Mouse (Mus musculus): Measurements from ENCODE around the gene Tuba1b.
"Not testable (repeated sequence)": the region's sequence is repeated elsewhere in the genome, so short reads cannot be mapped to it uniquely, and the experiment has no call there.

Tuba1b gene

GRCm38 (mm10) chr15:98954425-98955253 lies 20.3 kb upstream of the Tuba1b start:
- DNase-seq (ENCODE audit: low read depth, low spot score), result no peak

- peak; percentile 95 for DNase-seq (ENCODE audit: low read depth, low spot score)
These were observed 19.3 kb upstream of the Tuba1b start, which contains the start of the genes Gm49450 and Tuba1a for GRCm38 (mm10) chr15:98953401-98954356. Gene Gm49450 (minus strand): TSS chr15:98953551. Gene Tuba1a (minus strand): TSS chr15:98953703.

- DNase-seq (ENCODE audit: low read depth, low spot score), result no peak
These were observed 18.5 kb upstream of the Tuba1b start for GRCm38 (mm10) chr15:98952751-98953400.

DNA sequence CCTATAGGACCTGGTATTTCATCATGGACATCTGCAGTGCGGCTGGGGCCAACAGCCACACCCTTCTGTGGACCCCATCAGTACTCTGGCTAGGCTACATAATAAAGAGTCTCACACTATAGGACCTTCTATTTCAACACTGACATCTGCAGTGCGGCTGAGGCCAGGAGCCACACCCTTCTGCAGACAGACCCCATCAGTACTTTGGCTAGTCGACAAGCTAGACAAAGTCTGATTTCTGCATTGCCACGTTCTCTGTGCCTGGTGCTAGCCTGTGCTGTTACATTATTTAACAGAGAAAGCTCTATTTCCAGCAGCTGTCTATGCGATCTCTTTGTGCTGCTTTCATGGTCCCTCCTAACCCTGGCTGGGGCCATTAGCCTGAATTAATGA lies 17.7 kb upstream of the Tuba1b start:
- DNase-seq (ENCODE audit: low read depth, low spot score), result no peak

DNA sequence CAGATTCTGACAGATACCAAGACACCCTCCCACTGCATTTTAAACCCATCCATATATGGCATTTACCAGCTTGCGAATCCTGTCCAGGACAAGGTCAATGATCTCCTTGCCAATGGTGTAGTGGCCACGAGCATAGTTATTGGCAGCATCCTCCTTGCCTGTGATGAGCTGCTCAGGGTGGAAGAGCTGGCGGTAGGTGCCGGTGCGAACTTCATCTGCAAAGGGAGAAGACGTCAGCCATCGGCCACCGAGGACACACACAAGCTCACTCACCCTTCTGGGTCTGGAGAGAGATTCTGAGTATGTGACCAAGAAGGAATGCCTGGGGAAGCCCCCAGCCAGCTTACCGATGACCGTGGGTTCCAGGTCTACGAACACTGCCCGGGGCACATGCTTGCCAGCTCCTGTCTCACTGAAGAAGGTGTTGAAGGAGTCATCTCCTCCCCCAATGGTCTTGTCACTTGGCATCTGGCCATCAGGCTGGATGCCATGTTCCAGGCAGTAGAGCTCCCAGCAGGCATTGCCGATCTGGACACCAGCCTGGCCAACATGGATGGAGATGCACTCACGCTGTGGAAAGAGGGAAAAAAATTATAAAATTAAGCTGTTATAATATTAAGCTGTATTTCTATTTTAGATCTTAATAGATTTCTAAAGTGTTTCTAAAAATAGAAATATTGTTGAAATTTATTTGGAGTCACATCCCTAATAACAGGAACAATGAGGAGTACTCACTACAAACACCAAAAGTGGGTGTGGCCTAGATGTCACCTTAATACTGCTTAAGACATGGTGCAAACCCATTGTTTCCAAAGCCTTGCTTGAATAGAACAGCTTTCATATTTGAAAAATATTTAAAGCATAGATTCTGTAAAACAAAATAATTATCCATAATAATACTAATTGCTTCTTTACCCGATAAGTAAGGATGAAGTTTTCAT lies 17.0 kb upstream of the Tuba1b start:
- not testable (repeated sequence) for DNase-seq (ENCODE audit: low read depth, low spot score)

DNA sequence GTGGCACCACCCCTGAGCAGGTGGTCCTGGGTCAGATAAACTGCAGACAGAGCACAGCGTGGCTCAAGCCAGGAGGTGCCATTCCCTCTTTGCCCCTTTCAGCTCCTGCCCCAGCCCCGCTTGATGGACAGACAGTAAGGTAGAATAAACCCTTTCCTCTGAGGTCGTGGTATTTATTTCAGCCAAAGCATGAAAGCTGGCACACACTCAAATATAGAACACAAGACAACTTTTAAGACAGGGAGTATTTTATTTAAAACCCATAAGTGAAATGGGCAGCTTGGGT lies 15.2 kb upstream of the Tuba1b start:
- DNase-seq (ENCODE audit: low read depth, low spot score), result no peak

DNA sequence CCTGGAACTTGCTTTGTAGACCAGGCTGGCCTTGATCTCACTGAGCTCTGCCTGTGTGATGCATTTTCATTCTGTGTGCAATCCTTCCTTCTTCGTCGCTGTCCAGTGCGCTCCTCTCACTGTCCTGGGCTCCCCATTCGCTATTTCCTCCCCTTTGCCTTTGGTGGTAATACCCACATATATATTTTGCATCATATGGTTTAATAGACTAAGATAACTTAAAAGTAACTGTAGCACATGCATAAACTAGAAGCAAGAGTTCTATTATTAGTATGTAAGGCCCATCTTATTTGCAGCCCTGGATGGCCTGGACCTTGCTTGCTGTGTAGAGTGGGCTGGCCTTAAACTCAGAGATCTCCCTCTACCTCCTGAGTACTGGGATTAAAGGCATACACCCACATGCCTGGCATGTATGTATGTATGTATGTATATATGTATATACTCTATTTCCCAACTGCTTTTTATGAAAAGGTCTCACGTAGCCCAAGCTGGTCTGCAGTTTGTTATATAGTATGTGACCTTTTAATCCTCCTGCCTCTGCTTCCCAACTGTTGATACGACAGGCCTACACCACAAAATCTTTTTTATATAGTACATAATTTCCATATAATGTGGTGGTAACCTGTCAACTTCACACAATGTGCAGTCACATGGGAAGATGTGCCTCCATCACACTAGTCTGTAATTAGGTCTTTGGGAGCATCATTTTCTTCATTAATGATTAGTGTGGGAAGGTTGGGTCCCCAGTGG lies 14.7 kb upstream of the Tuba1b start:
- DNase-seq (ENCODE audit: low read depth, low spot score), result no peak

DNA sequence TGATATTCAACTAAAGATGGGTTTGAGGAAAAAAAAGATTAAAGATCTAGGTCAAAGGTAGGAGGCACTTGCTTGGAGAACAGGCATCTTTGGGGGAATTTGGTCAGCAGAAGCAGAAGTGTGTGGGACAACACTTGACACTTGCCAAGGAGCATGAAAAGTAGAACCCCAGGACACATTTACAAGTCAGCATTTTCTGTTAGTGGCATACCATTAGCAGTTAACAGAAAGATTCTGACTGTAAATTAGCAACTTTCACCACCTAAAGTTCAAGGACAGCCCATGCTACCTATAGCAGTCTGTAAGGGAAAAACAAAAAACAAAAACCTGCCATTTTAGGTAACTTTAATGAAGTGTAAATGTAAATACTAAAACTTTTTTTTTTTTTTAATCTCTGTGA lies 14.0 kb upstream of the Tuba1b start:
- no peak for DNase-seq (ENCODE audit: low read depth, low spot score)

DNA sequence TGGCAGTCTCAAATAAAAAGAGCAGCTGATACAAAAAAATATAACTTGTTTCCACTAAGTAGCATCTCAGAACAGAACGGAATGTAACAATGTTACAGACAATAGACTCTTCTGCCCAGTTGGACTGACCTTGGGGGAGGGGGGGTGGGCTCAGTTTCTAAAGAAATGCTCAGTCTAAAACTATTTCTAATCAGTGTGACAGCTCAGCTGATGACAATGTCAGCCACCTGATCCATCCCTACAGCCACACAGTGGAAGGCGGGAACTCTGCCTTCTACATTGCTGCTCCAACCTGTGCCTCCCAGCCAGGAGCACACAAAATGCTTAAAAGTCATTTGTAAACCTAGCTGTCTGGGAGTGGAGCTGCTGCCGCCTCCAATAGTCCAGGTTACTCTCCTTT lies 13.5 kb upstream of the Tuba1b start:
- DNase-seq (ENCODE audit: low read depth, low spot score), result no peak

DNA sequence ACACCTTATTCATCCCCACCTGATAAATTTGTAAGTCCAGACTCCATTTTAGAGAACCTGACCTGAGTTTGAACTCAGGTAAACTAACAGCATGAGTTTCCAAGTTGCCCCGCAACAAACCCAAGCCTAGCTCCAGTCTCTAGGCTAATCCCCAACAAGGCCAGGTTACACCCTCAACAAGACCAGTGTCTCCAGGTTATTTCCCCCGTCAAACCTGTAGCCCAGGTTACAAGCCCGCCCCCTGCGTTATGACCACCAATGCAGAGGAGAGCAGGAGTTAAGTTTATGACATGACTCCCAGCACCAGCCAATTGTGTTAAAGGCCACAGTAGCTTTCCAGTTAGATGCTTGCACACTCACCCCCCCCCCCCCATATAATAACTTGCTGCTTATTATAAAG lies 8.8 kb upstream of the Tuba1b start:
- no peak for DNase-seq (ENCODE audit: low read depth, low spot score)

GRCm38 (mm10) chr15:98942081-98942480 lies 7.7 kb upstream of the Tuba1b start:
- no peak for DNase-seq (ENCODE audit: low read depth, low spot score)

GRCm38 (mm10) chr15:98941539-98941938 lies 7.2 kb upstream of the Tuba1b start:
- no peak for DNase-seq (ENCODE audit: low read depth, low spot score)

DNA sequence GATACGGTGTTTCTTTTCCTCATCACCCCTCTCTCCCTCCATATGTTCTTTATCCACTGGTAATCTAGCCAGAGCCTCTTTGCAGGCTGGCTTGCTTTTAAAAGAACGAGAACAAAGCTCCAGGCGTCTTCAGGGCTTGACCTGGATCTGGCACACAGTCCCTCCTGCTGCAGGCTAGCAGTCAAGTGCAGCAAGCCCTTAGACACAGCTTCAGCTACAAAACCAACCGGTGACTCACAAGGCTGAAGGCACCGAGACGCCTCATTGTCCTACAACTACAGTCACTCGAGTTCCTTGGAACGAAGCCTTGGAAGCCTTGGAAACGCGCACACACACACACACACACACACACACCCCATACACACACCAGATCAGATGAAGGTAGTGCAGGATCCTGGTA lies 6.5 kb upstream of the Tuba1b start:
- DNase-seq (ENCODE audit: low read depth, low spot score), result no peak

GRCm38 (mm10) chr15:98933833-98934216 lies 540 bp downstream of the Tuba1b start:
- peak; percentile 95 for DNase-seq (ENCODE audit: low read depth, low spot score)

- DNase-seq (ENCODE audit: low read depth, low spot score), result not testable (repeated sequence)
These were observed 1.2 kb downstream of the Tuba1b start for GRCm38 (mm10) chr15:98933004-98933671.

GRCm38 (mm10) chr15:98930998-98931397 lies 3.4 kb downstream of the Tuba1b start:
- DNase-seq (ENCODE audit: low read depth, low spot score), result no peak

DNA sequence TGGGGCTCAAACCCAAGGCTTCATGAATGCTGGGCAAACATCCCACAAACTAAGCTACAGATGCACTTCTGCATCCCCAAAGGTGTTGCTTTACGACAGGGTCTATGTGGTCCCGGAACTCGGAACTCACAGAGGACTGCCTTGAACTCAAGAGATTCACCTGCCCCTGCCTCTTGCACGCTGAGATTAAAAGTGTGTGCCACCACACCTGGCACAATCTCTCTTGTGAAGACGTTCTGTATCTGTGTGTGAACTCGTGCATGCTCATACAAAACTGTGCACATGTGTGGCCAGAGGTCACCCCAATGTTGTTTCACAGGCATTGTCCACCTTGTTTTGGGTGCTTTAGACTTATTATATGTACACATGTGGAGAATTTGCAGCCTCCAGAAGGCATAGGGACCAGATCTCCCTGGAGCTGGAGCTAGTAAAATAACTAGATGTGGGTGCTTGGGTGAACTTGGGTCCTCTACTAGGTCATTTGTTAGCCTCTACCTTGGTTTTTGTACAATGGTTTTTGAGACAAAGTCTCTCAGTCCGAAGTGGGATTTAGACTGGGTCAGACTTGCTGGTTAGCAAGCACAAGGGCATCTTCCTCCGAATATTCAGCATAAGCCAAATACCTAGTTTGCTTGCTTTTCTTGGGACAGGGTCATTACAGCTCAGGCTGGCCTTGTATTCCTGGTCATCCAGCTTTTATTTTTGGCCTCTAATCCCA lies 4.2 kb downstream of the Tuba1b start:
- no peak for DNase-seq (ENCODE audit: low read depth, low spot score)

DNA sequence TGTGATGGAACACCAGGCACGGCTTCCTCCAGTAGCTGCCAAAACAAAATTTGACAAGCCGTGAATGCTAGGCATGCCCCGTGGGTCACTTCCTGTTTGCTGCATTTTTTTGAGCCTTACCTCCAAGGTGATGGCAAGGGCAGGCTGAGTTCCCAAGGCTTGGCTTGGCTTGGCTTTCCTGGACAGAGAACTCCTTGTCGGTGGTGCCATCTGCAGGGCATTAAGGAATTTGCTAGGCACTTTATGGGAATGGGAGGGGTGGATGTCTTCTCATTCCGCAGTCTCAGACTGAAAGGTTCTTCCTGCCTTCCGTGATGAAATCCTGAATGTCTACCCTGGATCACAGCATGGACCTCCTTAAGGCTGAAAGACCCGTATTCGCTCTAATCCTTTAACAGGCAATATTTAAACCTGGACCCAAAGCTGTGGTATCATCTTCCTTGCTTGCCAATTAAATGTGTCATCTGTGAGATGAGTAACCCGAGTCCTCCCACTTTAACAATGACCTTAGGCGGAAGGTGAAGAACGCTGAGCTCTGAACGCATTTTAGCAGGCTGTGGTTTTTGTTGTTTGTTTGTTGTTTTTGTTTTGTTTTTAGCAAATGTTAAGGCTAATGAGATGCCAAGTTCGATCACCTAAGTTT lies 5.6 kb downstream of the Tuba1b start:
- DNase-seq (ENCODE audit: low read depth, low spot score), result peak; percentile 71

- no peak for DNase-seq (ENCODE audit: low read depth, low spot score)
These were observed 6.8 kb downstream of the Tuba1b start for GRCm38 (mm10) chr15:98927566-98927965.
